Mouse (Mus musculus) yolk sac, embryonic 10.5 days (tissue): ENCODE data around the gene Nav3.
"Not testable (repeated sequence)": the region's sequence is repeated elsewhere in the genome, so short reads cannot be mapped to it uniquely, and the experiment has no call there.

Source experiments
- DNase-seq: peaks from one replicate; pipeline ENCODE4 v3.0.0-alpha.2; 2017; ENCODE audit warnings: low spot score

Gene Nav3

DNA sequence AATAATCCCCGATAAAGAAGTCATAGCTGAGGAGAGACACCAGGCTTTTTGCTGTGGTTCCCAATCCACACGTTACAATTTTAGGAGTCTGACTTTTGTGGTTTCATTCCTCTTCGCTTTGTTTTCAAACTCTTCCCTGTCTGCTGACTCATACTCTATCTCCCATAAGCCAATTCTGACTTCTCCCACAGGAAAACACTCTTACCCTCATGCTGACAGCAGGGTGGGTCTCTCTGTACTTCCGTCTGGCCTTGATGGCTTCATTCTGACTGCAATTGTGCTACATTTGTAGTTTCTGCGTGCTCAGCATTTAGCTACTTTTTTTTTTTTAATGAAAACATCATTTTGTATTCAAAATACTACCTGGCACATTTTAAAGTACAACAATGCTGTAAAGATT, 379.4 kb downstream of the Nav3 start:
- no peak for DNase-seq

- DNase-seq: no peak
Observed at GRCm38 (mm10) chr10:110072355-110072754, 383.6 kb downstream of the Nav3 start.

GRCm38 (mm10) chr10:110061166-110061565, 394.8 kb downstream of the Nav3 start:
- no peak for DNase-seq

DNA sequence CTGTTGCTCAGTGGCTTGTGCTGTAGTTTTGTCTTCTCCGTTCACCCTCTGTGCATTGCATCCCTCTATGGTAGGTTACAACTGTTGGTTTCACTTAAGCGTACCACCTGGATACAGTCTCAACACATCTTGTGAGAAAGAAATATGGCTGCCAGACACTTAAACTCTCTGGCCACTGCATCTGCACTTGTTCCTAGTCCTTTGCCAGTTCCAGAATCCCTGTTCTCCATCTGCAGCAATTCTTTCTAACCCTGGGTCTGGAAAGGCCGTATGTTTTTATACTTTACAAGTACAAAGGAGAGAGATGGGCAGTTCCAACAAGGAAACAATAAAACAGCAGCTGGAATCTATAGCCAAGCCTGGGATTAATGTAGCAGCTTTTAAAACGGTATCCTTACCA, 418.5 kb downstream of the Nav3 start:
- no peak for DNase-seq

DNA sequence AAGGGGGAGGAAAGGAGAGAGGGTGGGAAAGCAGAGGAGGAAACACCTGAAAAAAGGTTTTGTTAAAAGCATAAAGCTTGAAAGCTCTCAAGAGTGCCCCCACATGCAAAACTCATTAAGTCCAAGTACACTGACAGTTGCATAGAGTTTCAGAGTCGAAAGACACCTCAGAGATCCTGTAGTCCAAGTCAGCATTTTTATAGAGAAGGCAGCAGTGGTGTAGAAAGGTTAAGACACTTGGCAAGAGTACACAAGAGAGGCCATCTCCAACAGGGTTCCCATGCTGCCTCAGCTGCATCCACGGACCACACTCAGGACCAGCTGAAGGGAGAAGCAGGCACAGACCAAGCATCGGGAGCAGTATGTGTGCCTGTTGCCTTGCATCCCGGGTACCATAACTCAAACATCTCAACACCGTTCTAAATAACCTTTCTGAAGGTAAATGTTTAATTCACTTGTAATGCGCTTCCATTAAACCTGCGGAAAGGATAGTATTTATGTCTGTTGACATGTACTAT, 421.4 kb downstream of the Nav3 start:
- no peak for DNase-seq

- DNase-seq: not testable (repeated sequence)
Observed at GRCm38 (mm10) chr10:110024897-110025296, 431.1 kb downstream of the Nav3 start.

DNA sequence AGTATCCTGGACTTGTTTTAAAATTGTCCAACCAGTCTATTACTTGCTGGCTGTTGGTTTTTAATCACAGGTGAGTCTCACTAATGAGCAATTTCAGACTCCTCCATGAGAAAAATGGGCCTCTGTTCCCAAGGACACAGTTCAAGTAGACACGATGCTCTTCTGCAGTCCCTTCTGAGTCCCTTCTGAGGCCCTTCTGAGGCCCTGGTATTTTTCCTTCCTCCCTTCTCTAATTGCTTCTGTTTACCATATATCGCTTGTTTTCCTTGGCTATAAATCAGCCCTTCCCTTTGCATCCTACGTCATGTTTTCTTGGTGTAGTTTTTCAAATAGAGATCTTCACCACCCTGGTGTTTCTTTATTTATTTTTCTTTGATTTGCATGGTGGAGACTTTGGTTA, 433.9 kb downstream of the Nav3 start:
- no peak for DNase-seq

- no peak for DNase-seq
Observed at GRCm38 (mm10) chr10:110019266-110019866, 436.6 kb downstream of the Nav3 start.

GRCm38 (mm10) chr10:110001328-110001727, 454.7 kb downstream of the Nav3 start:
- not testable (repeated sequence) for DNase-seq

DNA sequence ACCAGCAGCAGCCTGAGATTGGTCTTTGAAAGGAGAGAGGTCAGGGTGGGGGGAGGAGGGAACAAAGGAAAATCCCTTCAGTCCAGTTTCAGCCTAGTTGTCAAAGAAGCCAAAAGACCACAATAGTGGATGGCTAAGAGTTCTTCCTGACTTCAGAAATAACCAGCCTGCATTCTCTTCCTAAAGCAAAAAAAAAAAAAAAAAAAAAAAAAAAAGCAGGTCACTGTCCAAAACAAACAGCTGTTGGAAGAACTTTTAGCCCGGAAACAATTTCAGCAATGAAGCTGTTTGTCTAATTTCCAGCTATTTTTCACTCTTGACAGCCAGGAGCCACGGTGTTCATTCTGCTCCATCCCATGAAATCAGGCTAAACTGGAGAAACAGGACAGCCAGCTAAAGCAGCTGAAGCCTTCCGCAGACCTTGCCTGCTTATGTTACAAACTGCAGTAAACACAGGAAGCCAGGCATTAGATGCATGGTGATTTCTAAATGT, 455.2 kb downstream of the Nav3 start:
- peak; percentile 4 for DNase-seq

DNA sequence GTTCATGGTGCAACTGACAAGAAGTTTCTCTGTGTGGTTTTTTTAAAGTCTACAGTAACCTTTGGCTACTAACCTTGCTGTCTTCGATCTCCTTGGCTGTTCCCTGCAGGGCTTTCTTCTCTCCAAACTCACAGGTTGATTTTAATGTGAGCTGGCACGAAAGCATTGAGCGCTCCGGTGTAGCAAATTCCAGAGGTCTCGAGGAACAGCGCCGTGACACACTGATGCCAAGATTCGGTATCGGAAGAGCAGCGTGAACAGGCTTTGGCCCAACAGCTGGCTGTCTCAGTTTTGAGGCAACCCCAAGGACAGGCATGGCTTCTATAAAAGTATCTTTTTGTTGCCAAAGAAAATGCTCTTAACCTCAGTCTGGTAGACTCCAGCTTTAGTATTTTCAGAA, 456.1 kb downstream of the Nav3 start:
- DNase-seq: no peak

GRCm38 (mm10) chr10:109994302-109994701, 461.7 kb downstream of the Nav3 start:
- no peak for DNase-seq

- DNase-seq: no peak
Observed at GRCm38 (mm10) chr10:109985824-109986485, 470.0 kb downstream of the Nav3 start.

DNA sequence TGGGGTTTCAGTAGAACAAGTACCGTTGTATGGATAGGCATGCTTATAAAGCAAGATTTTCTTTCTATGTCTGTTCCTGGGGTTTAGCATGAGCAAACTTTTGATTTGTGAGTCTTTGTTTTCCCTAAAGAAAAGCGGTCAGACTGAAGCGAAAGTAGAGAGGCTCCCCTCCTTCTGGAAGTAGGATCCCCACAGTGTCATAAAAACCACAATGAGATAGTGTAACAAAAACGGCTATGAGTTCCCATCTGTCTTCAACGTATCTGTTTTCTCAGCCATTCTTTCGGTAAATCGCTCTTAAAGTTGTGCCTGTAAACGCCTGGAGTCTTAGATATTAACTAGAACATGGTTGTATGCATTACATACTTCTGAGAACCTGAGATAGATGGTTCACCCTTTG, 479.7 kb downstream of the Nav3 start:
- no peak for DNase-seq

DNA sequence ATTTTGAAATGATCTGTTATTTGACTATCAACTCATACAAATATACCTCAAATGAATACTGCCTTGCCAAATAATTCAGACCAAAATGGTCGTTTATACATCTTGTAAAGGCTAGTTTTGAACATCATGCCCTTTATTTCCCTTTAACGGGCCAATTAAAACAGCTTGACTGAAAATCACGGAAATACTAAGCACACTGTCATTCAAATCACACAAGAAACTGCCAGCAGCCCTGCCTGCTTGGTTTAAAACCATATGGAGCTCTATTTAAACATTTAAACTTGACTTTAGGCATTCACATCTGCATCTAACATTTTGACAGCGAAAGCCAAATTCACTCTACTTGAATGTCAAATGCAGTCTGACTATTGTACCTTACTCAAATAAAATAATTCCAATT, 481.8 kb downstream of the Nav3 start:
- no peak for DNase-seq

DNA sequence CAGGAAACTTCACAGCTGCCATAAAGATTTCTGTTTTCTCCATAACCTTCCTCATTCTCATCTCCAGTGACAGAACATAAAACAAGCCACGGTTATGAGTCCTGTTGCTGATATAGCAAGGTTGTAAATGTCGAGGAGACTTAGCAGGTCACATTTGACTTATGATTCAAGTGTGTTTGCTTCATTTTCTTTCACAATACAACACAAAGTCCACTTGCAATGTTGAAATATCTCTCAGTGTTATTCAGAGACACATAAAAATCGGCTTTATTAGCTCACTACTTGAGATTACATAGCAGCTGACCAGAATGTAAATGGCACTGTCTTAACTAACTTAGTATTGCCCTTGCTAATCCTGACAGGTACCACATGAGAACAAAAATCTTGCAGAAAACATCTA, 482.5 kb downstream of the Nav3 start:
- DNase-seq: no peak

DNA sequence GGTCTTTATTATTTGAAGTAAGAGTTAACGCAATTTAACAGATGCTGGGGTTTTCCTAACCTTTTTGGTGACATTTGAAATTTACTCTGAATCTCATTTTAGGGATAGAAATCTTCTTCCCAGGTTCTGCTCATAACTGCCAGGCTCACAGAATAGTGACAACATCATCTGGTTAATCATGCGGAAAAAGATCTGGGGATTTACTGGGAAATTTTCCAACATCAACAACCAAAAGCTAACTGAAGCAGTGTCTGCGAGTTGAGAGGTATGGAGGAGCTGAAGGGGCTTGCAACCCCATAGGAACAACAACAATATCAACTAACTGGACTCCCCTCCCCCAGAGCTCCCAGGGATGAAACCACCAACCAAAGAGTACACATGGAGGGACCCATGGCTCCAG, 505.7 kb downstream of the Nav3 start:
- no peak for DNase-seq

DNA sequence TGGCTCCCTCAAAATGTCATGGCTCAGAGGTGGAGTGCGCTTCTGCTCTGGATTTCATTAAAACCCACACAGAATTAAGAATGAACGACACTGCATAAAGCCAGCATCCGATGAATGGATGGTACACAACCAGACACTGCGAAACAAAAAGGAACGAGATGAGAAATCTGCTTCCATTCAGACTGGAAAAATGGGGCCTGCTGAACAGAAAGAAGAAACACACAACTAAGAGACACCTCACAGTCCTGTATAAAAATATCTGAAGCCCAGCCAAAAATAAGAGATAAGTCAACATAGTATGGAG, 526.7 kb downstream of the Nav3 start:
- DNase-seq: no peak

GRCm38 (mm10) chr10:109928547-109929318, 527.3 kb downstream of the Nav3 start:
- DNase-seq: no peak

DNA sequence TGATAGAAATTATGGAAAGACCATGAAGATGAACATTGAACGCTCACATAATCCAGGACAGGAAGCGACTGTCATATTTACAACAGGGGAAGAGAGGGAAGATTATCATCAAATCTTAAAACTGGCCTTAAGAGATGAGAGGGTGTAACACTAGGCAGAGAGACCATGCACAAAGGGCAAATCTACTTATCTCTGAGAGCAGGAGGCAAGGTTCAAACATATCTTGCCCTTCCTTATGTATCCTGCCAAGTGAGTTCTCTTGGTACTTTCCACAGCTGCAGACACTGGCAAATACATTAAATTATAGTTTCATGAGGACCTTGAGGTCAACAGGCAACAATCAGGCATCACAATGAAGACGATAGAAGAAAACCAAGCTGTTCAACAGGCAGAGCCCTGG, 529.9 kb downstream of the Nav3 start:
- DNase-seq: no peak

DNA sequence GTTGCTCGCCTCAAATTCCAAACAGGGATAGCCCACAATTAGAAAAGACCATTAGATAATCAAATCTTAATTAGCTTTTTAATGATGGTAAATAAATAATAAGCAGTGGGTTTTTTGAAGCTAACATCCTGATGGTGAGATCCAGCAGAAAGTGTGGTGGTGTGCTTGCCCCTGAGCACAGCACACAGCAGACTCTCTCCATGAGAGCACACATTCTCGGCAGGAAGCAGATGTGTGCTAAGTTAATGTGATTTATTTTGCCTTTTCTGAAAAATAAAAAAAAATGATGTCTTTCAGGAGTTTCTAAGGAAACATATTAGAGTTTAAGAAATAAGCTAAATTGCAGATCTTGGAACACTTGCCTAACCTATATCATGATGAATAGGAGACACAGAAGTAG, 531.9 kb downstream of the Nav3 start:
- DNase-seq: no peak

DNA sequence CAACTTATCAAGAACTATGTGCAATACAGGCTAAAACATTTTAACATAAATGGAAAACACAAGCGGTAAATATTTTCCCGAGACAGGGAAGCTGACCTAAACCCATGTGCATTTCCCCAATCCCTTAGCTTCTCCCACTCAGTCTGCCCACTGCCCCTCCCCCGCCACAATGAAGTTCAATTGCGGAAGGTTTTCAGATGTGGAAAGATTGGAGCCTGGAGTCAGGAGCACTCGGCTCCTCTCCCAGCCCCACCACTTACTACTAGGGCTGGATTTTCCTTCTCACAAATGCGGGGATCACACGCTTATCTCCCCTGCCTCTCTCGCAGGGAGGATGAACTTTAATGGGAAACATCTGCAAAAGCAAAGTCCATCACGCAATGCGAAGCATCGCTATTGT, 534.6 kb downstream of the Nav3 start:
- DNase-seq: no peak

- DNase-seq: peak; percentile 32
Observed at GRCm38 (mm10) chr10:109920607-109921187, 535.3 kb downstream of the Nav3 start.
